Mouse (Mus musculus) neutrophil, adult 65 days (primary cell): ENCODE data around the gene Kpna6. TPM values are rescaled to one million over a fixed set of nuclear protein-coding genes. Genes with fewer than 3 reads are reported as not detected.

Experiments used
- total RNA-seq: library from RNA; stranded (reverse); gene quantifications from 2 replicates; pipeline ENCODE4 v1.2.4, GENCODE M21; 2023

The Kpna6 gene
- total RNA-seq: 22.9 and 28.6 TPM in 2 replicates

DNA sequence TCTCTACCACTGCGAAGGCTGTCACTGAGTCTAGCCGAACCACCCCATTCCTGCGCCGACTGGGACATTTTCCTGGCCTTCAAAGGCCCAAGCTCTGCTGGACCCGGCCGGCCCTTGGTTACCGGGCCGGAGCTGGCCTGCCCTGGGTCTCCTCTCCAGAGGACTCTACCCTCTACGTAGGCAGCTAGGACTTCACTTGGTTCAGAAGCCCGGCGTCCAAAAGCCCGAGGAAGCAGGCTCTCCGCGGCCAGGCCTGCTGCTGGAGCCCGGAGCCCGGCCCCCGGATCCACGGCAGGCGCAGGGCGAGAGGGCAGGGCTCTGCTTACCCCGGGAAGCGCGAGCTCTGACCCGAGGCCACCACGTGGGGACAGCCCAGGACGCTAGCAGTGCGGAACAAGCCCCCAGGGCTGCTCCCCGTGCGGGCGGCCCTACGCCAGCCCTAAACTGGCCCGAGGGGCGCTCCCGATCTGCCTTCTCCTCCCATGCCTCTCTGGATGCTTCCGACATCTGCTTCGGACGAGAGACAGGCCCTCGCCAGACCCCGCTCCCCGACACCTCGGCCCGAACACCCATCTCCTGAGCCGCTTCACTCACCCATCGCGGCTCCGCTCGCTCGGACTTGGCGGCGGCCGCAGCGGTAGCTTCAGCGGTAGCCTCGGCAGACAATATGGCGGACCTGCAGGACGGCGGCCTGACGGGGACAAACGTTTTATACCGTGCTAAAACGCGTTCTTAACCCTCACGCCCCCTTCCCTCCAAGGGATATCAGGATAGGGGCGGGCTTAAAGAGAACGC is at the start of gene Kpna6:
TSS of gene Kpna6 (minus strand) at position 685 of the 795 bp plus-strand sequence.

DNA sequence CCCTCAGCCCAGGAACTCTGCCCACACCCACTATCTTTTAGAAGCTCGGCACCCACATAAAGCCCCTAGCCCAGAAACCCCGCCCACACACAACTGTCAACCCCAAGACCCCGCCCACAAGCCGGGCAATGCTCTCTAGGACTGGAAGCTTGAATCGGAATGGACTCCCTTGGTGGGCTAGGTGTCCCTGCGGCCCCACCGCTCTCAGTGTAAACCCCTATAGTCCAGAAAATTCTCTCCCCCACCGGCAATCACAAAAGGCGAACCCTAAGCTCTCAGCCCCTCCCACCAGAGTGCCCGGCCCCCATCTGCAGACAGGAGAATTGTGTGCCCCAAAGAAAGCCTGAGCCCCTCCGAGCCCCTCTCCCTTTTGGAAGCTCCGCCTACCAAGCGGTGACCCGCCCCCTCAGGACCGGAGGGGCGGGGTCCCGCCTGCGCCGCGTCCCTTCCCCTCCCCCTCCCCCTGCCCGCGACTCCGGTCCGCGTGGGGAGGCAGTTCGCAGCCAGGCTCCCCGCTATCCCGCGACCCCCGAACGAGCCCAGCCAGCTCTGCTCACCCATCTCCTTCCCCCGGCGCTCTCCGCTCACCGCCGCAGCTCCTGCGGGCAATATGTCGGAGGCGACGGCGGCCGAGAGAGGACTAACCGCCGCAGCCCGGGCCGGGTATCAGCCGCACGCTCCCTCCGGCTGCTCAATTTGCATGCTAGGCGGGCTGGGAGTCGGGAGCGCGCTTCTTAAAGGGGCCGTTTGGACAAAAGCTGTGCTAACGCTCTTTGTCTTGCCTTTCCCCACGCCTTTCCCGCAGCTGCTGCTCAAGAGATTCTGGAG is 23.8 kb upstream of the Kpna6 start, which contains the start of gene Tmem39b:
TSS of gene Tmem39b (minus strand) at position 681 of the 828 bp plus-strand sequence.

DNA sequence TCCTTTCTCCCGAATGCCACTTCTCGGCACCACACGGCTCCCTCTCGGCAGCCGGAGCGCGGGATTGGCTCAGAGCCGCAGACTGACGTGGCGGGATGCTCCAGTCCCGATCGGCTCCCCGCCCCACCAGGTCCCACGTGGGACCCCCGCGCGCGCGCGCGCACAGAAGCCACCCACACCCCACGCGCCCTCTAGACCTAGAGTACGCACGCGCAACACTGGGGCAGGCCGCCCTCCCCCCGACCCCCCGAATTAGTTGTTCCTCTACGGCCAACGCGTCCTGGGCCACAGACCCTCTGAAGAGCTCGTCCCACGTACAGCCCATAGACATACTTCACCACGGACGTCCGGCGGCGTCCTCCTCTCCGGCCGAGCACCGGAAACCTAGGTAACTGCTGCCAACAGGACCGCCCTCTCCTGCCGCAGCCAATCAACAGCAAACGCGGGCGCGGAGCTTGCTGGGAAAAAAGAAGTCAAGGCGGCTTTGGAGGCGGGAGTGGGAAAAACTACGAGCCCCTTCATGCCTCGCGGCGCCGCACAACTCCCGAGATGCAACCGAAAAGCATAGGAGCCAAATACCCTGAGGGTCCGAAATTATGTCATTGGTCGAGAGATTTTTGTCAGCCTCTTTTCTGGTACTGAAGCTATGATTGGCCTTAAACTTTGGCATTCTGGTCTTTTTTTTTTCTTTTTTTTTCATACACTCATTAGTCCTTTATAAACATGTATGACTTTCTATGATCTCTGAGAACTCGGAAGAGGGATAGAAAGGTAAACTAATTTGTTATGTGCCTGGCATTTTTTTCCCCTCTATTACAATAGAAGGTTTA is 31.7 kb downstream of the Kpna6 start, which contains the start of gene Txlna:
TSS of gene Txlna (minus strand) at position 428 of the 830 bp plus-strand sequence.

DNA sequence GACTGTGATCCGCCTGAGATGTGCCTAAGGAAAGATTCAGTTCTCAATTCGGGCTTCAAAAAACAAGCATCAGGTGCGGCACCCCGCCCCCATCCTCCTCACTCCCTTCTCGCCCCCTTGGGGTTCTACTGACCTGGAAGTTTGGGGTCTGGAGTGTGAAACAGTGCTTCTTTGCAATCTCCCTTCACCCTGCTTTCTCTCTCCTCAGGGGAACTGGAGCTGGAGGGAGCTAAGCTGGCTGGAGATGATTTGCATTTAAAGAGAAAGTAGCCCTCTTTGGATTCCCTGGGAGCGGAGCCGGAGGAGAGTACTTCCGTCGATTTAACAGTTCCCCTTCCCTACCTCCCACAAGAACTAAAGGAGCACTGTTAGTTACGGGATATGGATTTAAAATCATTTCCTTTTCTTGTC is 48.9 kb downstream of the Kpna6 start, which contains the start of gene Ccdc28b:
TSS of gene Ccdc28b (minus strand) at position 267 of the 411 bp plus-strand sequence.

DNA sequence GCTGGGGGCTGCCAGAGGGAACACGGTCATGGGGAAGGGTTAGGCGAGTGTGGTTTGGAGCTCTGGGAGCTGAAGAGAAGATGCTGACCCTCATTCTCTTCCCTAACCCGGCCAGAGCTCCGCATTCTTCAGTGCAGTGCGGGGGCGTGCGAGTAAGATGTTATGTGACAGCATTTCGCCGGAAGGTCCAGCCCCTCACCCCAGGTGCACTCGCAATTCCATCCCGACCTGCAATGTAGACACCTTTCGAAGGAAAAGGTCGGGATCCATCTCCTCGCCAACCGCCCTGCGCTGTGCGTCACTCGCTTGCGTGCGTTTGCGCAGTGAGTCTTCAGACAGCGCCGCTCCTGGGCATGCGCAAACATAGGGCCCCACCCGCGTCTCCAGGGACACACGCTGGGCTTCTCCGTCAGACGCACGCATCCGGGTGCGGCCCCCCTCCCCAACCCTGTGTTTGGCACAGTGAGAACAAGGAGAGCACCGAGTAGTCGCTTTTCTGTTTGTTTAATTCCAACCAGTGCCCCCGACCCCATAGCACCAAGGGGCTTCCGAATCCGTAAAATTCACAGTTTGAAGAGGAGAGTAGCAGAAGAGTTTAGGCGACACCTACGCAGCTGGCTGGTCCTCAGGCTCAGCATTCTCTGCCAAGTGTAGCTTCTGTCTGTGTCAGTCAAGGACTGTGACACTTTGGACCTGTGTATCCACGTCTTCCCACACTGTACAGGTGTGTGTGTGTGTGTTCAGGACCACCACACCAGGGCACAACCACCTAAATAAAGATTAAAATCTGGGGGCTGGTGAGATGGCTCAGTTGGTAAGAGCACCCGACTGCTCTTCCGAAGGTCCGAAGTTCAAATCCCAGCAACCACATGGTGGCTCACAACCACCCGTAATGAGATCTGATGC is 53.5 kb downstream of the Kpna6 start, which contains the start of gene Iqcc:
TSS of gene Iqcc (minus strand) at position 314 of the 906 bp plus-strand sequence.

DNA sequence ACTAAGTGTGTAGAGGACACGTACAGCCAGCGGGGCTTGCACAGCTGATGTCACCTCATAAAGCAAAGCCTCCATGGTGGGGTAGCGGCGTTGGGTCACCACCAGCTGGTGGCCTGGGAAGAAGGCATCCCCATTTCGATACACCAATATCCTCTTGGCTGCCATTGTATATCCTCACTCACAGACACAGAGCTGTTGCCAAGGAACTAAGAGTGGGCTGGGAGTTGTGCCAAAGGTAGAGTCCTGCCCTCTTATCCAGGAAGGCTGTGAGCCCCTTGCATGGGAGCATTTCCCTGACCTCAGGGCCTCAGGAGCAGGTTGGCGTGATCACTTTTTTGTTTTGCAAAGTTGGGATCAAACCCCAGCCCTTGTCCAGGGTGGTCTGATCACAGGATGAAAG is 58.5 kb downstream of the Kpna6 start, which contains the start of gene Dcdc2b:
TSS of gene Dcdc2b (minus strand) at position 165 of the 400 bp plus-strand sequence.

DNA sequence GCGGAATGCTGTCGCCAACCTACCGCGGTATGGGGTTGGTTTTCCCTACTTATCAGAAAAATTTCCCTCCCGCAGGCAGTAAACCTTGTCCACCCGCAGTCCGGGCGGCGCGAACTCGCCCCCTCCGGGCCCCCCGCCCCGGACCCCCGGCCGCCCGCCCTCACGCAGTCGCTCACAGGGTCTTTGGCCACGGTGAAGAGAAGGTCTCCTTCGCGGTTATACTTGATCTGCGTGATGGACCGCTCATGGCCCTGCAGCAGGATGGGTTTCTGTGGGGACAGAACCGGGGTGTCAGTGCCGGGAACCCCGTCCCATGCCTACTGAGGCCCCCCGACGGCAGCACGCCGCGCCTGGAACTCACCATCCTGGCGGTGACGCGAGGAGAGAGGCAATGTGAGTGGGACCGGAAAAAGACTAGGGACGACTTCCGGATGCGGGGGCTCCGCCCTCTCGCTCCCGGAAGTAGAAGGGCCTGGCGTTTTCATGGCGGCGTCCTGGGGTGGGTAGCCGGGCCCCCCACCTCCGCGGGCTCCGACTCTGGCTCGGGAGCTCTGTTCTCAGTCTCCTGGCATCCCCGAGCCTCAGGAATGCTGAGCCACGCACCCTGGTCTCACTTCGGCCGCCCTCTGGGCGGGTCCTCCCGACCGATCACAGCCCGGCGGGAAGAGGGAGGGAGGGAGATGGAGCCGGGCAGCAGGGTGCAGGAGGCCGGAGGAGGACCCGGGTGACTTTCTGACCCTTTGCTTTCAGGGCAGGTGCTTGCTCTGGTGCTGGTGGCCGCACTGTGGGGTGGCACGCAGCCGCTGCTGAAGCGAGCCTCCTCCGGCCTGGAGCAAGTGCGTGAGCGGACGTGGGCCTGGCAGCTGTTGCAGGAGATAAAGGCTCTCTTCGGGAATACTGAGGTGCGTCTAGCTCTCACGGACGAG is 72.1 kb downstream of the Kpna6 start, which contains the start of the genes Eif3i and Tmem234:
TSS of gene Eif3i (minus strand) at position 416 of the 926 bp plus-strand sequence.
TSS of gene Tmem234 (plus strand) at position 436 of the 926 bp plus-strand sequence.

Other genes with a start within 250 kb of the Kpna6 start
- not detected in 2 replicates for gene Zbtb8b, start 231.9 kb downstream of the Kpna6 start, total RNA-seq
- 106 and 151 TPM in 2 replicates for gene Bsdc1, start 211.2 kb downstream of the Kpna6 start, total RNA-seq
- not detected in 2 replicates for gene Tssk3, start 181.7 kb downstream of the Kpna6 start, total RNA-seq
- 1.2 and 2.2 TPM in 2 replicates for gene Fam229a, start 181.6 kb downstream of the Kpna6 start, total RNA-seq
- gene Marcksl1, start 159.2 kb downstream of the Kpna6 start, total RNA-seq: 109 and 117 TPM in 2 replicates
- 62.8 and 67.8 TPM in 2 replicates for gene Hdac1, start 130.1 kb downstream of the Kpna6 start, total RNA-seq
- 0.28 and 0.82 TPM in 2 replicates for gene Lck, start 99.1 kb downstream of the Kpna6 start, total RNA-seq
- gene Fam167b, start 94.2 kb downstream of the Kpna6 start, total RNA-seq: not detected in 2 replicates
- 52.3 and 53.7 TPM in 2 replicates for gene Eif3i, start 72.1 kb downstream of the Kpna6 start, total RNA-seq
- 72.1 and 72.3 TPM in 2 replicates for gene Tmem234, start 72.1 kb downstream of the Kpna6 start, total RNA-seq
- 1.7 TPM in 1 of 2 replicates, not detected in the other for gene Dcdc2b, start 58.5 kb downstream of the Kpna6 start, total RNA-seq
- 8.0 and 9.0 TPM in 2 replicates for gene Iqcc, start 53.7 kb downstream of the Kpna6 start, total RNA-seq
- gene Ccdc28b, start 48.8 kb downstream of the Kpna6 start, total RNA-seq: 31.0 and 39.4 TPM in 2 replicates
- 31.0 and 36.9 TPM in 2 replicates for gene Txlna, start 31.7 kb downstream of the Kpna6 start, total RNA-seq
- gene Tmem39b, start 24.1 kb upstream of the Kpna6 start, total RNA-seq: 5.8 and 6.8 TPM in 2 replicates
- gene Khdrbs1, start 69.5 kb upstream of the Kpna6 start, total RNA-seq: 72.6 and 77.9 TPM in 2 replicates
- 141 and 168 TPM in 2 replicates for gene Ptp4a2, start 138.5 kb upstream of the Kpna6 start, total RNA-seq